Mouse (Mus musculus) urinary bladder, postnatal 25 days (tissue): ENCODE results near the gene Psg18.
"Not testable (repeated sequence)": the region's sequence is repeated elsewhere in the genome, so short reads cannot be mapped to it uniquely, and the experiment has no call there.

ENCODE experiments used
- DNase-seq: peaks from one replicate; pipeline ENCODE4 v3.0.0; 2022; ENCODE audit warnings: low spot score

Psg18 gene

DNA sequence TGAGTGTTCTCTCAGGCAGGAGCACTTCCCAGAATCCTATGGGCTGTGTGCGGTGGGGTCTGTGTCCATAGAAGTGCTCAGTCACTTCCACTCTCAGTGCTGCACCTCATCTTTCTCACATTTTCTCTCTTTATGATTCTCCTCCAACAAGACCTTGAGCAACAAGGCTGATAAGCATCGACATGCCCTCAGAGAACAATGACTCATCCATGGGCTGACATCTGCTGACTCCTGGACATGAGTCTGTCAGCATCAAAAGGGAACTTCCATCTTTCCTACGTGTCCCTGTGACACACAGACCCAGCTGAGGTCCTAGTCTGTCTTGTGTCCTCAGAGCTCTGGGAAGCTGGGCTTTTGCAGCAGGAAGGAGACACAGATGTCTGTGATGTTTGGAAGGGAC lies at the start of gene Psg18:
TSS of gene Psg18 (minus strand) at position 101 of the 400 bp plus-strand sequence.
- not testable (repeated sequence) for DNase-seq

DNA sequence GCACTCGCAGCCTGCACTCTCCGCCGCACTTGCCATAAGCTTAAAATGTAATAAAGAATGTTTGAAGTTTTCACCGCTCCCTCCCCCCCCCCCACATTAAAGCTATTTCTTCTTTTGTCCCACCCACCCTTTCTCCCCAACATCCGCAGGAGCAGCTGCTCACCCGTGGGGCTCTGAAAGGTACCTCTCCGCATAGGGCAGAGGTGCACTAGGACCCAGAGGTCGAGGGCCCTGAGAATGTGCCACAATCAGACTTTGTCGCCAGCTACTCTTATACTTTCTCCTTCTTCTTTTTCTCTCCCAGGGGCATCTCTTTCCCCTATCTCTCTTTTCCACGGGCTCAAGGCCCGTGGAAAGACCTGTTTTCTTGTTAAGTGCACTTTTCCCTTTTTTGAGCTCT lies 48.6 kb upstream of the Psg18 start:
- no peak for DNase-seq

DNA sequence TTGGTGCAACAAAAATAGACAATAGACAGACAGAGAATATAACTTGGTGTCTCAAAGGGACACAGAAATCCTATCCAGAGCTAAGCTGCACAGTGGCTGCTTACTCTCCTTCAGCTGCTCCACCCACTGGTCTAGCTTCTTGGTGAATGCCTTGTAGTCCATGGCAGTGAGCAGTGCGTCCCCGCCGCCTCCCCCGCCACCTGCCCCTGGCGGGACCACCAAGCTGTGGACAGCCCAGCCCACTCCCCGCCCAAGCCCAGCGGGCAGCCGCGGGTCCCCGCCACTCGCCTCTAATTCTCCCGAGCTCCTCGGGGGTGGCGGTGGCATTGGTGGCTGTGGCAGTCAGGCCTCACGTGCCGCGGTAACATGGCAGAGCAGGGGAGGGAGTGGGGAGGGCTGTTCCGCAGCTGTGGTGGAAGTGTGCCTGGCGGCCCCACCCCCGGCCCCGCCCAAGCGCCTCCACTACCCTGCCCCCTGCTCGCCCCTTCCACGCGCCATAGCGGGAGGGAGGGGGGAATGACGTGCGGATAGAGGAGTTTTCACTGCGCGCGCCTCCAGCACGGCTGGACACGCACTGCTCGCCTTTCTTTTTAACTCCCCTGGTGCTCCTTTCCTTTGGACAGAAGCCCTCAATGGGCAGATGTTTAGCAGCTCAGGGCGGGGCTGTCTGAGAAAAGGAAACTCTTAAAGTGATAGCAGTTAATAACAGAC lies 47.9 kb upstream of the Psg18 start:
- DNase-seq: no peak

DNA sequence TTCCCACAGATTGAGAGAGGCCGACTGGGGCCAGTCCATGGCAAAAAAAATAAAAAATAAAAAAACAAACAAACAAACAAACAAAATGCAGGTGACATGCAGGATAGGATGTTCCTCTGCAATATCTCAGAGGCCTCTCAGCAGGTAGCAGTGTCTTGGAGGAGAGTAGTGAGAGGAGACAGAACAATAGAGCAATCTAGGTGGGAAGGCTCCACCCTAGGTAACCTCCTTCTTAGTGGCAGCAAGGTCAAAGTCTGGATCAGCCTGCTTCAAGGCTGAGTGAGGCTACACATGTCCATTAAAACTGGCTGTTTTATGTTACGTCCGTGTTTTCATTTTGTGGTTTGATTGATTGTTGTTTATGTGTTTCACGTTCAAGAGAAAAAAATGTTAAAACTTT lies 36.7 kb upstream of the Psg18 start:
- not testable (repeated sequence) for DNase-seq

DNA sequence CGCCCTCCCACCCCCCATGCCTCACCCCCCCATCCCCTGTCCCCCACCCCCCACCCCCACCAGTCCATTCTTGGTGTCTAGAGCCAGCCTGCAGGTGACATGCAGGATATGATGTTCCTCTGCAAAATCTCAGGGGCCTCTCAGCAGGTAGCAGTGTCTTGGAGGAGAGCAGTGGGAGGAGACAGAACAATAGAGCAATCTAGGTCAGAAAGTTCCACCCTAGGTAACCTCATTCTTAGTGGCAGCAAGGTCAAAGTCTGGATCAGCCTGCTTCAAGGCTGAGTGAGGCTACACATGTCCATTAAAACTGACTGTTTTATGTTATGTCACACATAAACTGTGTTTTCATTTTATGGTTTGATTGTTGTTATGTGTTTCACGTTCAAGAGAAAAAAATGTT lies 23.5 kb upstream of the Psg18 start:
- no peak for DNase-seq

DNA sequence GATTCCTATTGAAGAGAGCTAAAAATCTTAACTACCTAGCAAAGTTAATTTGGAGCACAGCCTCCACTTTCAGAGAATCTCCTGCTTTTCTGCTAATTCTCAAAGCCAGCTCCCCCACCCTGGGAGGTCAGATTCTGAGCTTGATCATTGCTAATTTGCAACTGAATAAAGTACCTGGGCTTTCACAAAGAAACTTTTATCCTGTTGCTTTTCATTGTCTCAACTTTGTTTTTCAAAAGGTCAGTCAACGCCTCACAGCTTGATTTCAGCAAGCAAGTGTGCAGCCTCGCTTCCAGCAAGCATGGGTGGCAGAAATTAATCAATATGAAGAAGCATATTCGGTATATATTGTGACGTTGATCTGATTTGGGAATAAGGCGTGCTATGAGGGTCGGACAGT lies 19.4 kb downstream of the Psg18 start:
- not testable (repeated sequence) for DNase-seq
